23 mouse cellular contexts compared by ENCODE assay signal in the genomic region with DNA sequence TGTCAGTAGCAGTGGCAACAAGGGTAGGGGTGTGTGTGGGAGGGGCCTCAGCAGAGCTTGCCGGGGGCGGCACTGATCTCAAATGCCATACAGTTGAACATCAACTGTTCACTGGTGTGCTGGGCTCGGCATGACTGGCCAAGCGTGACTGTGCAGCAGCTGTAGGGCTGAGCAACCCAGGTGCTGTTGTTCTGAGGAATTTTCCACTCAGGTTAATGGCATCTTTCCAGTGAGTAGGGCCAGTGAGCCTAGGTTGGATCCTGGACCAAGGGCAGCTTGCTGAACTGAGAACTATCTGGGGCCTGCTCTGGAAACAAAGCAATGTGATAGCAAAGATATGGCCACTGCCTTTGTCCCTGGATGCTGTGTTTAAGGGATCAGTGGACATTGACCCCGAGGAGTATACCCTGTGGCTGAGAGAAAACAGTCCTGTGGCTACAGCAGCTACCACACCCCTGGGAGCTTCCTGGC. TPM values are rescaled to one million over a fixed set of nuclear protein-coding genes. Genes with fewer than 3 reads are reported as not detected.
DNase-seq lines count a peak whose midpoint lies in the region; ATAC-seq lines count a peak whose summit lies in the region.
"Had no signal": no experiment of that assay in that cellular context is flagged by ENCODE, and none has a peak within 500 bp of the region (broad histone marks: within the 10 kb centered on the region; RNA-seq: fewer than 3 reads in every experiment).

No protein-coding gene starts in this region.

- ATAC-seq in hindbrain, embryonic 14.5 days (ENCODE audit: low FRiP score) = no peak
- peak; percentile 93 for ATAC-seq in kidney, embryonic 15.5 days (replicated peaks; ENCODE audit: low FRiP score)
- ATAC-seq: forebrain, postnatal 0 days had no signal

- peaks cover 7% of the 10 kb centered on the region; the same call in 1 of the 2 replicates for H3K9me3 ChIP-seq in hindbrain, embryonic 10.5 days
- H3K9me3 ChIP-seq in hindbrain, embryonic 14.5 days (ENCODE audit: control insufficient read depth, low read length) = no peaks in the 10 kb centered on the region
- H3K9me3 ChIP-seq in kidney, embryonic 15.5 days (replicated peaks) = no peaks in the 10 kb centered on the region; the same call in 1 of the 2 replicates
- no peaks in the 10 kb centered on the region for H3K9me3 ChIP-seq in midbrain, embryonic 10.5 days (replicated peaks)
- H3K9me3 ChIP-seq: heart, embryonic 15.5 days; hindbrain, embryonic 15.5 days; neural tube, embryonic 12.5 days had no signal

- no peaks in the 10 kb centered on the region for H3K27me3 ChIP-seq in hindbrain, embryonic 10.5 days (ENCODE audit: insufficient read depth, poor library complexity, severe bottlenecking)
- no peaks in the 10 kb centered on the region for H3K27me3 ChIP-seq in hindbrain, embryonic 14.5 days (ENCODE audit: control insufficient read depth, insufficient read depth, low read length)
- no peaks in the 10 kb centered on the region for H3K27me3 ChIP-seq in kidney, embryonic 15.5 days
- no peaks in the 10 kb centered on the region for H3K27me3 ChIP-seq in splenic B cell, adult 2 months (ENCODE audit: control insufficient read depth, insufficient read depth, low read length, poor library complexity, severe bottlenecking)
- H3K27me3 ChIP-seq in midbrain, embryonic 10.5 days (ENCODE audit: low read depth, poor library complexity, severe bottlenecking) = no peaks in the 10 kb centered on the region
- H3K27me3 ChIP-seq: heart, embryonic 15.5 days; hindbrain, embryonic 15.5 days; neural tube, embryonic 12.5 days had no signal

- no peak overlapping the region for H3K4me3 ChIP-seq in hindbrain, embryonic 10.5 days
- no peak overlapping the region for H3K4me3 ChIP-seq in hindbrain, embryonic 14.5 days (replicated peaks; ENCODE audit: low read length)
- H3K4me3 ChIP-seq in kidney, embryonic 15.5 days (replicated peaks) = no peak overlapping the region
- H3K4me3 ChIP-seq in midbrain, embryonic 10.5 days = no peak overlapping the region
- H3K4me3 ChIP-seq: erythroblast, embryonic 14.5 days; heart, embryonic 15.5 days; hindbrain, embryonic 15.5 days; neural tube, embryonic 12.5 days had no signal

- no peak for DNase-seq in hindbrain, embryonic 10.5 days (ENCODE audit: low spot score)
- no peak for DNase-seq in hindbrain, embryonic 14.5 days (ENCODE audit: low spot score)
- DNase-seq in brain, adult 2 months (ENCODE audit: low read depth, low spot score) = peak; percentile 20
- DNase-seq in splenic B cell, adult 2 months (ENCODE audit: low read depth, low spot score) = peak; percentile 55
- no peak for DNase-seq in cerebellum, adult 8-10 months
- no peak for DNase-seq in midbrain, embryonic 10.5 days (ENCODE audit: low spot score)
- no peak for DNase-seq in adrenal gland, postnatal 25 days
- DNase-seq: adrenal gland, adult 8-10 months; cerebellum, postnatal 10 days; forebrain, postnatal 0 days; gastrocnemius, postnatal 25 days; lung, adult 18-20 months; midbrain, embryonic 14.5 days; right cerebral cortex, adult 18-20 months; thymus, adult 18-20 months had no signal

- H3K9ac ChIP-seq in hindbrain, embryonic 14.5 days = no peak overlapping the region
- H3K9ac ChIP-seq in kidney, embryonic 15.5 days = no peak overlapping the region
- H3K9ac ChIP-seq: forebrain, postnatal 0 days; heart, embryonic 15.5 days; hindbrain, embryonic 15.5 days; neural tube, embryonic 12.5 days had no signal

- 79% methylated on average over 5 of the region's 5 CpGs for WGBS in hindbrain, embryonic 10.5 days
- WGBS in hindbrain, embryonic 14.5 days = 81% methylated on average over 5 of the region's 5 CpGs
- 40% methylated on average over 5 of the region's 5 CpGs for WGBS in kidney, embryonic 15.5 days
- WGBS in midbrain, embryonic 10.5 days = 90% methylated on average over 5 of the region's 5 CpGs

- no peaks in the 10 kb centered on the region for H3K36me3 ChIP-seq in hindbrain, embryonic 10.5 days
- no peaks in the 10 kb centered on the region for H3K36me3 ChIP-seq in hindbrain, embryonic 14.5 days (replicated peaks; ENCODE audit: control insufficient read depth, insufficient read depth)
- H3K36me3 ChIP-seq in kidney, embryonic 15.5 days = no peaks in the 10 kb centered on the region
- no peaks in the 10 kb centered on the region for H3K36me3 ChIP-seq in splenic B cell, adult 2 months (ENCODE audit: control insufficient read depth, insufficient read depth, low read length, poor library complexity, severe bottlenecking)
- H3K36me3 ChIP-seq in midbrain, embryonic 10.5 days = no peaks in the 10 kb centered on the region
- H3K36me3 ChIP-seq: heart, embryonic 15.5 days; hindbrain, embryonic 15.5 days; neural tube, embryonic 12.5 days had no signal

- H3K4me2 ChIP-seq in hindbrain, embryonic 14.5 days (replicated peaks) = no peak overlapping the region
- H3K4me2 ChIP-seq in kidney, embryonic 15.5 days = peak overlapping the region; percentile 27; the same call in 1 of the 2 replicates
- H3K4me2 ChIP-seq: heart, embryonic 15.5 days; hindbrain, embryonic 15.5 days; neural tube, embryonic 12.5 days had no signal

- H3K27ac ChIP-seq in hindbrain, embryonic 10.5 days = peak overlapping the region; percentile 6; the same call in 1 of the 2 replicates
- H3K27ac ChIP-seq in hindbrain, embryonic 14.5 days = no peak overlapping the region
- peak overlapping the region; percentile 96 for H3K27ac ChIP-seq in kidney, embryonic 15.5 days
- no peak overlapping the region for H3K27ac ChIP-seq in midbrain, embryonic 10.5 days (replicated peaks)
- H3K27ac ChIP-seq: heart, embryonic 15.5 days; hindbrain, embryonic 15.5 days; macrophage; neural tube, embryonic 12.5 days had no signal

- no peaks in the 10 kb centered on the region for H3K4me1 ChIP-seq in hindbrain, embryonic 10.5 days (replicated peaks)
- no peaks in the 10 kb centered on the region for H3K4me1 ChIP-seq in hindbrain, embryonic 14.5 days (replicated peaks; ENCODE audit: control insufficient read depth, insufficient read depth, low read length)
- H3K4me1 ChIP-seq in kidney, embryonic 15.5 days = peaks cover 15% of the 10 kb centered on the region
- H3K4me1 ChIP-seq in midbrain, embryonic 10.5 days = peaks cover 9% of the 10 kb centered on the region
- H3K4me1 ChIP-seq: heart, embryonic 15.5 days; hindbrain, embryonic 15.5 days; neural tube, embryonic 12.5 days had no signal

RNA-seq across cellular contexts. Expression of a gene that starts 7.3 kb away (rescaled TPM):
- polyA plus RNA-seq in hindbrain, embryonic 10.5 days (2016; fragmentation: Nextera tagmentation; extraction: Ambion mirVana) = 5.9 and 7.6 TPM in 2 replicates
- 6.3 and 6.8 TPM in 2 replicates for polyA plus RNA-seq in hindbrain, embryonic 14.5 days (2014; fragmentation: Nextera tagmentation; extraction: Ambion mirVana)
- polyA plus RNA-seq in kidney, embryonic 15.5 days (2015; fragmentation: Nextera tagmentation; extraction: Ambion mirVana) = 6.3 and 6.5 TPM in 2 replicates
- polyA plus RNA-seq in midbrain, embryonic 10.5 days (2016; fragmentation: Nextera tagmentation; extraction: Ambion mirVana) = 5.3 and 6.5 TPM in 2 replicates
- not detected in 2 replicates for total RNA-seq in adrenal gland, postnatal 25 days (2021)
- total RNA-seq: adrenal gland, adult 8-10 months; forebrain, postnatal 0 days; gastrocnemius, postnatal 25 days; layer of hippocampus, postnatal 25 days; left cerebral cortex, postnatal 36 days had no signal
- polyA plus RNA-seq: erythroblast, embryonic 14.5 days; macrophage had no signal

RNA-seq across cellular contexts. Expression of a gene that starts 25.8 kb away (rescaled TPM):
- 23.6 and 25.8 TPM in 2 replicates for polyA plus RNA-seq in hindbrain, embryonic 10.5 days (2016; fragmentation: Nextera tagmentation; extraction: Ambion mirVana)
- polyA plus RNA-seq in hindbrain, embryonic 14.5 days (2014; fragmentation: Nextera tagmentation; extraction: Ambion mirVana) = 35.3 and 36.9 TPM in 2 replicates
- polyA plus RNA-seq in kidney, embryonic 15.5 days (2015; fragmentation: Nextera tagmentation; extraction: Ambion mirVana) = 21.1 and 21.3 TPM in 2 replicates
- 22.5 and 25.2 TPM in 2 replicates for polyA plus RNA-seq in midbrain, embryonic 10.5 days (2016; fragmentation: Nextera tagmentation; extraction: Ambion mirVana)
- 26.7 and 33.7 TPM in 2 replicates for total RNA-seq in adrenal gland, postnatal 25 days (2021)

RNA-seq across cellular contexts. Expression of a gene that starts 48.2 kb away (rescaled TPM):
- 83.9 and 90.0 TPM in 2 replicates for polyA plus RNA-seq in hindbrain, embryonic 10.5 days (2016; fragmentation: Nextera tagmentation; extraction: Ambion mirVana)
- 47.9 and 54.4 TPM in 2 replicates for polyA plus RNA-seq in hindbrain, embryonic 14.5 days (2014; fragmentation: Nextera tagmentation; extraction: Ambion mirVana)
- 105 and 110 TPM in 2 replicates for polyA plus RNA-seq in kidney, embryonic 15.5 days (2015; fragmentation: Nextera tagmentation; extraction: Ambion mirVana)
- polyA plus RNA-seq in midbrain, embryonic 10.5 days (2016; fragmentation: Nextera tagmentation; extraction: Ambion mirVana) = 85.5 and 90.6 TPM in 2 replicates
- total RNA-seq in adrenal gland, postnatal 25 days (2021) = 209 TPM in 2 replicates

RNA-seq across cellular contexts. Expression of a gene that starts 53.0 kb away (rescaled TPM):
- 1.1 and 1.2 TPM in 2 replicates for polyA plus RNA-seq in hindbrain, embryonic 10.5 days (2016; fragmentation: Nextera tagmentation; extraction: Ambion mirVana)
- 1.0 and 1.4 TPM in 2 replicates for polyA plus RNA-seq in hindbrain, embryonic 14.5 days (2014; fragmentation: Nextera tagmentation; extraction: Ambion mirVana)
- 2.3 and 2.5 TPM in 2 replicates for polyA plus RNA-seq in kidney, embryonic 15.5 days (2015; fragmentation: Nextera tagmentation; extraction: Ambion mirVana)
- polyA plus RNA-seq in midbrain, embryonic 10.5 days (2016; fragmentation: Nextera tagmentation; extraction: Ambion mirVana) = 0.81 and 0.89 TPM in 2 replicates
- 3.7 and 4.3 TPM in 2 replicates for total RNA-seq in adrenal gland, postnatal 25 days (2021)
- polyA plus RNA-seq: erythroblast, embryonic 14.5 days had no signal

Comparison
In these comparisons a context has a peak if more than half of its experiments do, and no peak if none do; other contexts are left out.
1. H3K27ac ChIP-seq: peak in hindbrain, embryonic 10.5 days (single experiment) and kidney, embryonic 15.5 days (single experiment); none in hindbrain, embryonic 14.5 days (single experiment) and midbrain, embryonic 10.5 days (single experiment).
2. DNase-seq: peak in brain, adult 2 months (single experiment) and splenic B cell, adult 2 months (single experiment); none in hindbrain, embryonic 10.5 days (single experiment), hindbrain, embryonic 14.5 days (single experiment), cerebellum, adult 8-10 months (single experiment), midbrain, embryonic 10.5 days (single experiment) and adrenal gland, postnatal 25 days (single experiment).